Mouse (Mus musculus) gastrocnemius, adult 8-10 months (tissue): ENCODE results near the gene Mfap1a. TPM values are rescaled to one million over a fixed set of nuclear protein-coding genes. Genes with fewer than 3 reads are reported as not detected.

ENCODE experiments used
- DNase-seq, 2 experiments: peaks; one replicate each; pipeline ENCODE4 v3.0.0; 2022; ENCODE audit warnings: low spot score in 2 of 2
- microRNA-seq: library from miRNA; unstranded; fragments of <30 nt; microRNA quantifications from one replicate; pipeline ENCODE4 v1.2.0, GENCODE M21; 2022
- total RNA-seq, 4 experiments: library from RNA; stranded (reverse); gene quantifications; 2 replicates each; pipeline ENCODE4 v1.2.4; 2022

Gene Mfap1a
- total RNA-seq, 4 experiments from 2014 or later = 15.1 to 21.0 (median 16.4) TPM

GRCm38 (mm10) chr2:121442259-121443067 is 64.0 kb downstream of the Mfap1a start:
- peak in 1 of 2 experiments; percentile 15 for DNase-seq

Small RNAs within 50 kb of the gene (microRNA-seq; reads per million reads assigned to microRNA genes)
- gene Gm22953 = not detected

Other genes starting within 250 kb of the Mfap1a start
- gene Trp53bp1, start 235.3 kb downstream of the Mfap1a start, total RNA-seq = 10 to 100 TPM; 16.4 to 33.0 (median 23.5) TPM
- gene Map1a, start 217.1 kb downstream of the Mfap1a start, total RNA-seq = 10 to 100 TPM in 3 of 4 experiments, 1 to 10 TPM in 1; 7.9 to 12.2 (median 10.8) TPM
- gene Ppip5k1, start 151.3 kb downstream of the Mfap1a start, total RNA-seq = 100 to 1,000 TPM in 2 of 4 experiments, 10 to 100 TPM in 2; 97.7 to 103 (median 99.7) TPM
- under 1 TPM in 1 of 4 experiments, not detected in 3; 0.48 TPM for gene Ckmt1, start 149.0 kb downstream of the Mfap1a start, total RNA-seq
- not detected for gene Strc, start 119.5 kb downstream of the Mfap1a start, total RNA-seq
- 10 to 100 TPM; 24.3 to 35.0 (median 30.9) TPM for gene Pdia3, start 92.9 kb downstream of the Mfap1a start, total RNA-seq
- 1 to 10 TPM; 1.4 to 3.1 (median 2.2) TPM for gene Catsper2, start 92.9 kb downstream of the Mfap1a start, total RNA-seq
- gene Ell3, start 62.4 kb downstream of the Mfap1a start, total RNA-seq = not detected
- 100 to 1,000 TPM; 236 to 312 (median 279) TPM for gene Serf2, start 57.5 kb downstream of the Mfap1a start, total RNA-seq
- 10 to 100 TPM; 11.3 to 27.6 (median 16.6) TPM for gene Hypk, start 53.4 kb downstream of the Mfap1a start, total RNA-seq
- not detected for gene Serinc4, start 49.9 kb downstream of the Mfap1a start, total RNA-seq
- gene Mfap1b, start 32.6 kb downstream of the Mfap1a start, total RNA-seq = 10 to 100 TPM; 18.7 to 27.0 (median 23.0) TPM
- gene Wdr76, start 58 bp upstream of the Mfap1a start, total RNA-seq = 1 to 10 TPM; 1.2 to 1.9 (median 1.7) TPM